Mouse (Mus musculus) forebrain, embryonic 10.5 days (tissue): ENCODE results near the gene 1700020A23Rik. TPM values are rescaled to one million over a fixed set of nuclear protein-coding genes. Genes with fewer than 3 reads are reported as not detected.

ENCODE experiments used
- DNase-seq: peaks from one replicate; pipeline ENCODE4 v3.0.0-alpha.2; 2017; ENCODE audit warnings: low spot score; ENCODE audit errors: extremely low spot score
- H3K27ac ChIP-seq: fragments of 300-500 bp; sonication (generic); 2 replicates; pipeline ENCODE4 v1.5.1; 2016; ENCODE audit warnings: mild to moderate bottlenecking
- H3K27me3 ChIP-seq: fragments of 300-500 bp; sonication (generic); 2 replicates; pipeline ENCODE4 v1.6.1; 2016; ENCODE audit warnings: mild to moderate bottlenecking; ENCODE audit not compliant: poor library complexity, severe bottlenecking
- H3K36me3 ChIP-seq: fragments of 300-500 bp; sonication (generic); replicated peaks from 2 replicates; pipeline ENCODE4 v1.6.1; 2016; ENCODE audit warnings: mild to moderate bottlenecking, moderate library complexity
- H3K4me1 ChIP-seq: fragments of 300-500 bp; sonication (generic); 2 replicates; pipeline ENCODE4 v1.6.1; 2016
- H3K4me3 ChIP-seq: fragments of 300-500 bp; sonication (generic); 2 replicates; pipeline ENCODE4 v1.5.1; 2016; ENCODE audit warnings: mild to moderate bottlenecking, moderate library complexity
- H3K9me3 ChIP-seq: fragments of 300-500 bp; sonication (generic); 2 replicates; pipeline ENCODE4 v1.6.1; 2016; ENCODE audit warnings: mild to moderate bottlenecking, moderate library complexity
- WGBS: fragments of 180-500 bp; shearing (Covaris S2); methylation state at CpG from one replicate; pipeline ENCODE4 v1.1.7; 2016; 5-methylcytosine and 5-hydroxymethylcytosine counted together
- polyA plus RNA-seq: library from polyadenylated mRNA; unstranded; fragments of >200 nt; fragmentation: Nextera tagmentation; extraction: Ambion mirVana; gene quantifications from 2 replicates; pipeline ENCODE4 v1.2.1, GENCODE M21; 2016

1700020A23Rik gene
- polyA plus RNA-seq, 1 experiment from 2014 or later, result 0.21 TPM

- H3K4me3 ChIP-seq, result no peak overlapping the region
- DNase-seq, result no peak
- H3K27ac ChIP-seq, result no peak overlapping the region
- H3K36me3 ChIP-seq, result peaks cover 49% of the 10 kb centered on the region
- peaks cover 3% of the 10 kb centered on the region; the same call in 1 of the 2 replicates for H3K4me1 ChIP-seq
- H3K9me3 ChIP-seq, result no peaks in the 10 kb centered on the region
- H3K27me3 ChIP-seq, result peaks cover 7% of the 10 kb centered on the region
- 85% methylated on average over 11 of the region's 11 CpGs for WGBS
Observed at GRCm38 (mm10) chr2:130390993-130391625, 13.9 kb upstream of the 1700020A23Rik start.

GRCm38 (mm10) chr2:130392836-130393235 lies 12.2 kb upstream of the 1700020A23Rik start:
- no peak for DNase-seq
- Histone ChIP-seq H3K4me3 (no peak overlapping the region), H3K4me1 (peaks cover 21% of the 10 kb centered on the region), H3K27ac (no peak overlapping the region), H3K9me3 (no peaks in the 10 kb centered on the region), H3K27me3 (peaks cover 18% of the 10 kb centered on the region), H3K36me3 (peaks cover 49% of the 10 kb centered on the region)
- WGBS, result 88% methylated on average over 3 of the region's 3 CpGs

- DNase-seq, result no peak
- Histone ChIP-seq H3K27ac (no peak overlapping the region), H3K4me1 (peaks cover 30% of the 10 kb centered on the region), H3K4me3 (no peak overlapping the region), H3K36me3 (peaks cover 44% of the 10 kb centered on the region), H3K9me3 (no peaks in the 10 kb centered on the region), H3K27me3 (peaks cover 35% of the 10 kb centered on the region)
- 94% methylated on average over 11 of the region's 11 CpGs for WGBS
Observed at GRCm38 (mm10) chr2:130395696-130396095, 9.4 kb upstream of the 1700020A23Rik start.

- H3K4me3 ChIP-seq, result peak within 1 kb of the TSS; percentile 72
- WGBS, result under 1% methylated on average over 47 of the region's 53 CpGs
- peaks cover 38% of the 10 kb centered on the region for H3K4me1 ChIP-seq
- peak; percentile 78 for DNase-seq
- peaks cover 38% of the 10 kb centered on the region for H3K27me3 ChIP-seq
- peak within 1 kb of the TSS; percentile 89 for H3K27ac ChIP-seq
- no peaks in the 10 kb centered on the region for H3K9me3 ChIP-seq
- H3K36me3 ChIP-seq, result peaks cover 36% of the 10 kb centered on the region
Observed at GRCm38 (mm10) chr2:130397186-130397985, 7.7 kb upstream of the 1700020A23Rik start, which contains the start of gene Cpxm1. Gene Cpxm1 (minus strand): TSS chr2:130397574.

GRCm38 (mm10) chr2:130398091-130398490 lies 7.0 kb upstream of the 1700020A23Rik start:
- peak overlapping the region; percentile 89 for H3K27ac ChIP-seq
- peaks cover 29% of the 10 kb centered on the region for H3K36me3 ChIP-seq
- H3K9me3 ChIP-seq, result no peaks in the 10 kb centered on the region
- peaks cover 38% of the 10 kb centered on the region for H3K4me1 ChIP-seq
- DNase-seq, result no peak
- 10% methylated on average over 14 of the region's 14 CpGs for WGBS
- peak overlapping the region; percentile 72 for H3K4me3 ChIP-seq
- H3K27me3 ChIP-seq, result peaks cover 45% of the 10 kb centered on the region

- 89% methylated on average over 1 of the region's 1 CpGs for WGBS
- Histone ChIP-seq H3K36me3 (peaks cover 9% of the 10 kb centered on the region), H3K27ac (no peak overlapping the region), H3K4me1 (peaks cover 38% of the 10 kb centered on the region), H3K27me3 (peaks cover 53% of the 10 kb centered on the region), H3K4me3 (no peak overlapping the region), H3K9me3 (no peaks in the 10 kb centered on the region)
- no peak for DNase-seq
Observed at GRCm38 (mm10) chr2:130400046-130400445, 5.0 kb upstream of the 1700020A23Rik start.

- Histone ChIP-seq H3K4me3 (no peak overlapping the region), H3K4me1 (peaks cover 27% of the 10 kb centered on the region), H3K9me3 (no peaks in the 10 kb centered on the region), H3K36me3 (no peaks in the 10 kb centered on the region), H3K27ac (no peak overlapping the region), H3K27me3 (peaks cover 58% of the 10 kb centered on the region)
- no peak for DNase-seq
- 84% methylated on average over 4 of the region's 4 CpGs for WGBS
Observed at GRCm38 (mm10) chr2:130401891-130402290, 3.2 kb upstream of the 1700020A23Rik start.

DNA sequence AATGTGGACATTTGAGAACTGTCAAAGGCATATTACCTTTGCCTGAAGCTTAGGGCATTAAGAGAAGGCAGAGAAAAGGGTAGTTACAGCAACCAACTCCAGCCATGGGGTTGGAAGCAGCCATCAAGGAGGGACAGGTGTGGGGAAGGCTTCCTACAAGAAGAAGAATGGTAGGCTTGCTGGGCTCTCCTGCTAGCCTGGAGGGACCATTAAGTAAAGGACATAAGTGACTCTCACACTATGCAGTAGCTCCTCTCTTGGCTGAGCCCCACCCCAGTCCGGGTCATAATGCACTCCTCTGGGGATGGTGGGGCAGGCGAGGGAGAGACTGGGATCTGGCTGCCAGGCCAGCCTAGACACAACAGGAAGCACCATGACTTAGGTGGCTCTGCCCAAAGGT lies 1.1 kb downstream of the 1700020A23Rik start, which contains the start of gene Tmem239:
TSS of gene Tmem239 (plus strand) at position 301 of the 400 bp plus-strand sequence.
- H3K4me1 ChIP-seq, result peaks cover 21% of the 10 kb centered on the region
- H3K4me3 ChIP-seq, result no peak within 1 kb of the TSS
- H3K27ac ChIP-seq, result no peak within 1 kb of the TSS
- no peaks in the 10 kb centered on the region for H3K36me3 ChIP-seq
- H3K27me3 ChIP-seq, result peaks cover 65% of the 10 kb centered on the region
- DNase-seq, result no peak
- 82% methylated on average over 2 of the region's 2 CpGs for WGBS
- no peaks in the 10 kb centered on the region for H3K9me3 ChIP-seq

DNA sequence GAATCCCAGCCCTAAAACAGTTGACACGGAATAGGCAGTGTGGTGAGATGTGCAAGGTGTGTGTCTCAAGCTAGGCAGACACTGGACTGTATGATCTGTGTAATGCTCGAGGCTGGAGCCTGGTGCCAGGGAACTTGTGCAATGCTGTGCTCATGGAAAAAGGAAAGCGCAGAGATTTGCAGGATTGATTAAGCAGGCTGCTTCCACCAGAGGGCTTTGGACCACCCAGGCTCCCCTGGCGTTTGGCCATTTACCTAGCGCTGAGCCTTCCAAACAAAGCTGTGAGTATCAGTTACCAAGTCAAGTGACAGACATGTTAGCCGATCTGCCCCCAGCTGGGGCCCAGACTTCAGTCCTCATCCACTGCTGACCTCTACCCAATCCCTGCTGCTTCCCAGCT lies 3.1 kb downstream of the 1700020A23Rik start:
- Histone ChIP-seq H3K9me3 (no peaks in the 10 kb centered on the region), H3K27ac (peak overlapping the region; percentile 12; the same call in 1 of the 2 replicates), H3K4me3 (no peak overlapping the region), H3K27me3 (peaks cover 56% of the 10 kb centered on the region), H3K4me1 (peaks cover 25% of the 10 kb centered on the region), H3K36me3 (no peaks in the 10 kb centered on the region)
- 17% methylated on average over 6 of the region's 6 CpGs for WGBS
- peak; percentile 52 for DNase-seq

GRCm38 (mm10) chr2:130411558-130412495 lies 6.8 kb downstream of the 1700020A23Rik start:
- WGBS, result 43% methylated on average over 16 of the region's 16 CpGs
- Histone ChIP-seq H3K27ac (no peak overlapping the region), H3K9me3 (no peaks in the 10 kb centered on the region), H3K4me1 (peaks cover 25% of the 10 kb centered on the region), H3K36me3 (no peaks in the 10 kb centered on the region), H3K27me3 (peaks cover 30% of the 10 kb centered on the region), H3K4me3 (no peak overlapping the region)
- peak; percentile 83 for DNase-seq

GRCm38 (mm10) chr2:130412775-130413174 lies 7.7 kb downstream of the 1700020A23Rik start:
- no peak for DNase-seq
- H3K36me3 ChIP-seq, result no peaks in the 10 kb centered on the region
- whole genome bisulfite sequencing, result 85% methylated on average over 3 of the region's 3 CpGs
- H3K27me3 ChIP-seq, result peaks cover 22% of the 10 kb centered on the region
- no peaks in the 10 kb centered on the region for H3K9me3 ChIP-seq
- H3K4me1 ChIP-seq, result peaks cover 25% of the 10 kb centered on the region
- H3K27ac ChIP-seq, result no peak overlapping the region
- H3K4me3 ChIP-seq, result no peak overlapping the region

DNA sequence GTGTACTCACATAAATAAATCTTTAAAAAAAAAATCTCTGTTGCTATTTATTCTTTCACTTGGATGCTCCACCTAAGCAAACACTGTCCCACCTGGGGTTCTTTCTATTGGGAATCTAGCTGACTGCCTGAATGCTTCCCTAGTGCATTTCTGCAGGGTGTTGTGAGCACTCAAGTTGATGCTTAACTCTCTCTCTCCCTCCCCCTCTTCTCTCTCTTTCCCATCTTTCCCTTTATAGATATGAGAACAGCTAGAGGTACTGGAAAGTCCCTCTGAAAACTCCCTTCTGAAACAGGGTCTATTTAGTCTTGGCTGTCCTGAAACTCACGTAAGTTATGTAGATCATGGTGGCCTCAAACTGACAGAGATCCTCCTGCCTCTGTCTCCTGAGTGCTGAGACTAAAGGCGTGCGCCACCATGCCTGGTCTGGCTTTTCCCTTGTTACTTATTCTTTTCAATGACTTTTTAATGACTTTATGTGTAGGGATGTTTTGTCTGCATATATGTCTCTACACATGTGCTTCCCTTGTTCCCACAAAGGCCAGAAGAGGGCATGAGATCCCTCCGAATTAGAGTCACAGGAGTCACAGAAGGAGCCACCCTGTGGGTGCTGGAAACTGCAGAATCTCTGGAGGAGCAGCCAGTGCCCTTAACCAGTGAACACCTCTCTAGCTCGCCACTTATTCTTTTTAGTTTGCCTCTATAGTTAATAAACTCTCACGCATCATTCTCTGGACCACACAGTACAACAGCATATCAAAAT lies 9.2 kb downstream of the 1700020A23Rik start:
- Histone ChIP-seq H3K9me3 (no peaks in the 10 kb centered on the region), H3K36me3 (peaks cover 10% of the 10 kb centered on the region), H3K4me1 (peaks cover 11% of the 10 kb centered on the region), H3K27ac (no peak overlapping the region), H3K4me3 (no peak overlapping the region), H3K27me3 (peaks cover 13% of the 10 kb centered on the region)
- DNase-seq, result no peak
- 75% methylated on average over 6 of the region's 6 CpGs for WGBS
